Mouse (Mus musculus): ENCODE measurements at regions not wholly inside any gene's neighbourhood (a gene's known extent, or its start where the extent isn't known, plus 50 kb on each side); places are given as distances from the start of the nearest gene placed in this dataset.

GRCm38 (mm10) chr10:20891426-20891825 lies 60.9 kb upstream of the Ahi1 start:
- Histone ChIP-seq H3K9ac (ENCODE audit: control insufficient read depth, low read depth, low read length, poor library complexity, severe bottlenecking) (no peak overlapping the region), H3K27me3 (ENCODE audit: control insufficient read depth in 1 of 2, insufficient read depth in 2 of 2, low read length in 2 of 2) (peaks cover 8 to 11% of the 10 kb centered on the region in 2 experiments; a peak in 3 of 4 replicates), H3K36me3 (ENCODE audit: control insufficient read depth in 1 of 2, insufficient read depth in 2 of 2, low read length in 2 of 2) (no peaks in the 10 kb centered on the region), H3K9me3 (replicated peaks; ENCODE audit: insufficient read depth, low read length) (no peaks in the 10 kb centered on the region), H3K79me2 (ENCODE audit: control insufficient read depth, insufficient read depth, low read length, poor library complexity) (no peaks in the 10 kb centered on the region), H3K4me1 (ENCODE audit: control insufficient read depth in 1 of 2, insufficient read depth in 2 of 2, low read length in 2 of 2) (no peaks in the 10 kb centered on the region), H3K4me3 (ENCODE audit: control insufficient read depth in 1 of 2, insufficient read depth in 1 of 2, low read depth in 2 of 2, low read length in 2 of 2) (no peak overlapping the region), H3K27ac (ENCODE audit: control insufficient read depth, low read depth, low read length) (no peak overlapping the region)
- no peak for DNase-seq (ENCODE audit: low read depth, low spot score)
- TF ChIP-seq ZMIZ1 (IDR thresholded peaks at IDR 0.05; ENCODE audit: low read depth, low read length), result no peak
- TF ChIP-seq TCF12 (IDR thresholded peaks at IDR 0.05; ENCODE audit: low read depth, low read length), result no peak
- TF ChIP-seq SMC3 (IDR thresholded peaks at IDR 0.05; ENCODE audit: low read depth, low read length), result no peak
- no peak for TF ChIP-seq NELFE (IDR thresholded peaks at IDR 0.05; ENCODE audit: low read depth, low read length)
- no peak for TF ChIP-seq CHD2 (IDR thresholded peaks at IDR 0.05; ENCODE audit: low read length)
- TF ChIP-seq MAZ (IDR thresholded peaks at IDR 0.05; ENCODE audit: low read depth, low read length), result no peak
- no peak for TF ChIP-seq USF2 (IDR thresholded peaks at IDR 0.05; ENCODE audit: borderline replicate concordance in 1 of 2, insufficient read depth in 1 of 2, low read depth in 1 of 2, low read length in 2 of 2)
- no peak for TF ChIP-seq E2F4 (IDR thresholded peaks at IDR 0.05; ENCODE audit: borderline replicate concordance, low read depth, low read length)
- TF ChIP-seq CTCF (IDR thresholded peaks at IDR 0.05 in 2 of 3, conservative IDR thresholded peaks at IDR 0.05 in 1 of 3; ENCODE audit: control insufficient read depth in 1 of 3, insufficient read depth in 1 of 3, low read depth in 2 of 3, low read length in 3 of 3, poor library complexity in 1 of 3, severe bottlenecking in 1 of 3), result no peak
- TF ChIP-seq MYC (IDR thresholded peaks at IDR 0.05; ENCODE audit: low read depth, low read length), result no peak
- TF ChIP-seq TBP (IDR thresholded peaks at IDR 0.05; ENCODE audit: low read depth, low read length), result no peak
- no peak for TF ChIP-seq ETS1 (IDR thresholded peaks at IDR 0.05; ENCODE audit: low read depth, low read length)
- TF ChIP-seq SIN3A (IDR thresholded peaks at IDR 0.05; ENCODE audit: low read length), result no peak
- TF ChIP-seq MYB (IDR thresholded peaks at IDR 0.05; ENCODE audit: low read depth, low read length), result no peak
- TF ChIP-seq ZKSCAN1 (IDR thresholded peaks at IDR 0.05; ENCODE audit: low read depth, low read length), result no peak
- no peak for TF ChIP-seq NRF1 (IDR thresholded peaks at IDR 0.05; ENCODE audit: insufficient read depth, low read depth, low read length, poor library complexity, severe bottlenecking)
- TF ChIP-seq TAL1 (IDR thresholded peaks at IDR 0.05; ENCODE audit: low read length), result no peak

DNA sequence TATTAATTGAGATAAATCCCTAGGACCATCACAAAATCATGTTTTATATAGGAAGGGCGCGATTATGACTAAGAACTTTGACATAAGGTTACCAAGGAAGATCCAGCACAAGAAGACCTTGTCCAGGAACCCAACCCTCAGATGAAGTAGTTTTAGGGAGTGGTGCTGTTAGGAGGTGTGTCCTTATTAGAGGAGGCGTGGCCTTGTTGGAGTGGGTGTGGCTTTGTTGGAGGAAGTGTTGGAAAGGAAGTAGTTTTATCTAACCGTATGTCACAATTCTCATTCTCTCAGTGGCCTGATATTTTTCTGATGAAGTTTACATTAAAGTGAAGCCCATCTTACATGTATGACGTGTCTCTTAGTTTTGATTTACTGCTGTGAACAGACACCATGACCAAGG lies 68.7 kb upstream of the Ahi1 start:
- no peak for TF ChIP-seq USF2 (IDR thresholded peaks at IDR 0.05; ENCODE audit: borderline replicate concordance in 1 of 2, insufficient read depth in 1 of 2, low read depth in 1 of 2, low read length in 2 of 2)
- 0 out of 2 replicates have a peak, but pooled peaks have one; percentile 16 for TF ChIP-seq ELF1 (IDR thresholded peaks at IDR 0.05; ENCODE audit: low read depth, low read length)
- Histone ChIP-seq H3K27ac (ENCODE audit: control insufficient read depth, low read depth, low read length) (no peak overlapping the region), H3K27me3 (ENCODE audit: control insufficient read depth in 1 of 2, insufficient read depth in 2 of 2, low read length in 2 of 2) (0 out of 4 replicates have a peak, but pooled peaks cover 0 to under 1% of the 10 kb centered on the region in 2 experiments), H3K79me2 (ENCODE audit: control insufficient read depth, insufficient read depth, low read length, poor library complexity) (no peaks in the 10 kb centered on the region), H3K4me3 (ENCODE audit: control insufficient read depth in 1 of 2, insufficient read depth in 1 of 2, low read depth in 2 of 2, low read length in 2 of 2) (no peak overlapping the region), H3K4me1 (ENCODE audit: control insufficient read depth in 1 of 2, insufficient read depth in 2 of 2, low read length in 2 of 2) (peaks cover 0 to 15% of the 10 kb centered on the region in 2 experiments; a peak in 2 of 4 replicates), H3K36me3 (ENCODE audit: control insufficient read depth in 1 of 2, insufficient read depth in 2 of 2, low read length in 2 of 2) (peaks cover 0 to 17% of the 10 kb centered on the region in 2 experiments; a peak in 2 of 4 replicates), H3K9me3 (replicated peaks; ENCODE audit: insufficient read depth, low read length) (no peaks in the 10 kb centered on the region), H3K9ac (ENCODE audit: control insufficient read depth, low read depth, low read length, poor library complexity, severe bottlenecking) (no peak overlapping the region)
- DNase-seq (ENCODE audit: low read depth, low spot score), result peak; percentile 63

Measured in MEL (cell line).